Mouse (Mus musculus): ENCODE measurements at regions not wholly inside any gene's neighbourhood (a gene's known extent, or its start where the extent isn't known, plus 50 kb on each side); places are given as distances from the start of the nearest gene placed in this dataset.
"Not testable (repeated sequence)": the region's sequence is repeated elsewhere in the genome, so short reads cannot be mapped to it uniquely, and the experiment has no call there.

GRCm38 (mm10) chr3:59563486-59564006 lies 166.0 kb upstream of the Gm5538 start:
- not testable (repeated sequence) for DNase-seq (ENCODE audit: low read depth, low spot score)

DNA sequence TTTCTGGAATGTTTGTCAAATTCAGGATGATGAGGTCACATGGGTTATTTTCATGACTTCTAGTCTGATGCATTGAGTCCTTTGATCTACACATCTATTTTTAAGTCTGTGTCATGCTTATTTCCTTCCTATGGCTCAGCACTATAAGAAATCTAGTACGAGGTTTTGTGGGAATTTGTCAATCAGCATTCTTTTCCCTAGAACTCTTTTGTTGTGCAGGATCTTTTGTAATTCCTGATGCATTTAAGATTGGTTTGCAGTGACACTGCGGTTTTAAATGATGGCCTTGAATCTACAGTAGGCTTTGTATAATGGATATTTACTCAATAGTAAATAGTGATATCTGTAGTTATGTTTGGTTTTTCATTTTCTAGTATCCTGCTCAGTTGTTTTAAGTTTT lies 187.0 kb upstream of the Gm5538 start:
- DNase-seq (ENCODE audit: low read depth, low spot score): no peak

DNA sequence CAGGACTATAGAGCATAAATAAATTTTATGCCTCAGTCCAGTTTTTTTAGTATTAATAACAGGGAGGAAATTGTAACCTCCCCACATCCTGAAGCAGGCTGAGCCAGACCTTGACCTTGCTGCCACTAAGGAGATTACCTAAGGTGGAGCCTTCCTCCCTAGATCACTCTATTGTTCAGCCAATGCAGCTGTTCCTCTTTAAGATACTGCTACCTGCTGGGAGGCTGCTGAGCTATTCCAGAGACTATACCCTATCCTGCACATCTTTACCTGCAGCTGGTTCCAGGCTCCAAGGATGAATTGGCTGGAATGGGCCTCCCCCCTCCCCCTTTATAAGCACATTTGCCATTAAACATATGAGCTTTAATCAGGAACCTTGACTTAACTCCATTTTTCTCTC lies 189.0 kb upstream of the Gm5538 start:
- not testable (repeated sequence) for DNase-seq (ENCODE audit: low read depth, low spot score)

DNA sequence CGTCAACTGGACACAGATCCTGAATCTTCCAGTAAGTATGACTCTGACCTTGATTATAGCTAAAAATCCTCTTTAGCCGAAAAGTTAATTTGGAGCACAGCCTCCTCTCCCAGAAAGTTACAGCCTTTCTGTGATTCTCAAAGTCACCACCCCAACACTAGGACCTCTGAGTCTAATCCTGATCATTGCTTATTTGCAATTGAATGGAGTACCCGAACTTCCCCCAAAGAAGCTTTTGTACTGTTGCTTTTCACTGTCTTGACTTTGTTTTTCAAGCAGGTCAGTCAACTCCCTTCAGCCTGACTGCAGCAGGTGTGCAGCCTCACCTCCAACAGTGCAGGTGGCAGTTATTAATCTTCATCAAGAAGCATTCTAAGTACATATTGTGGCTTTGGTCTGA lies 189.7 kb upstream of the Gm5538 start:
- not testable (repeated sequence) for DNase-seq (ENCODE audit: low read depth, low spot score)

GRCm38 (mm10) chr3:59531311-59531834 lies 187.2 kb upstream of the Igsf10 start:
- no peak for DNase-seq (ENCODE audit: low read depth, low spot score)

- no peak for DNase-seq (ENCODE audit: low read depth, low spot score)
Observed at GRCm38 (mm10) chr3:59530592-59531310, 186.6 kb upstream of the Igsf10 start.

GRCm38 (mm10) chr3:59520766-59521165 lies 176.6 kb upstream of the Igsf10 start:
- DNase-seq (ENCODE audit: low read depth, low spot score): no peak

DNA sequence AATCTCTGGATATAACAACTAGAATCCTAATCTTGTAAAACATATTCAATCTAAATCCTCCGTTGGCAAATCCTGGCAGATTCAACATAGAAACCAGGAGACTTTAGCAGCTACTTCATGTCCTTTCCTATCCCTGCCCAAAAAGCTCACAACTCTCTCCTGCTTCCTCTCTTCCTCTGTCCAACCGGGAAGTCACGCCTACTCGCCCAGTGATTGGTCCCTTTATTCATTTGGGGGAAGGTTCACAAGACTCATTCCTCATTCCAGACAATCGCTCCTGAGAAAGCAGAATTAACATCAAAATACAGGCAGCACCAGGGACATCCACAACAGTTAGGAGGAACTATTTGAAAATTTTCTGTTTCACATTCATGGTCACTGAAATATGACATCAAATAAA lies 133.9 kb upstream of the Igsf10 start:
- DNase-seq (ENCODE audit: low read depth, low spot score): no peak

GRCm38 (mm10) chr3:59477441-59478061 lies 133.4 kb upstream of the Igsf10 start:
- DNase-seq (ENCODE audit: low read depth, low spot score): no peak

GRCm38 (mm10) chr3:59468956-59469355 lies 124.8 kb upstream of the Igsf10 start:
- DNase-seq (ENCODE audit: low read depth, low spot score): no peak

DNA sequence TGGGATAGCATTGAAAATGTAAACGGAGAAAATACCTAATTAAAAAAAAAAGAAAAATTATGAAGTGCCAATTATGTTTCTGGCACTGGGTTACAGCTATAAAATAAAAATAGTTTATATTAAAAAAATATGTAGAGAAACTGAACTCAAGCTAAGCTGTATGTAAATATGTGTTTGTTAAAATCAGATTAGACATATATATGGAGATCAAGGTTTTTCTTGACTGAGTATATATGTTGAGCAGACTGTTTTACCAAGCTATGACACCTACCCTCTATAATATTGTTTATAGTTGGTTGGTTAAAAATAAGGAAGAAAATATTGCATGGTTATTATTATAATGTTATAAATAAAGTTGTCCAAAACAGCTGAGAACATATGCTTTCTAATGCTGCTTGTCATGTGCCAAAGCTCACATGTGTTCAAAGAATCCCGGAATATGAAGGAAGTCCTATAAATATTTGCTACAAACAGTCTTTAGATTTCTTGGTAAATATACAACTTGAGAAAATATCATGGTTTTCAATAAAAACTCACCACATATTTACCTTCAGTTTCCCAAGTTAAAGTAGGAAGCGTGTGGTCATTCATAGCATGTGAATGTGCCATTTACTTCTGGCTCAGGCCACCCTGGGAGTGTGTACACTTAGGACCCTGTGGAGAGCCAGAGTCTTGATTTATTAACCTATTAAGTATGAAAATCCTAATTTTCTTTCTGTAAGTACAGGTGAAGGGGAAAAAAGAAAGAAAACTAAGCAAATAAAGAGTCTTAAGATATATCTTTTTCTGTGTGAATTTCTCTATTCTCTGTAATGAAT lies 118.4 kb upstream of the Igsf10 start:
- DNase-seq (ENCODE audit: low read depth, low spot score): no peak

- DNase-seq (ENCODE audit: low read depth, low spot score): no peak
Observed at GRCm38 (mm10) chr3:59456938-59457337, 112.7 kb upstream of the Igsf10 start.

DNA sequence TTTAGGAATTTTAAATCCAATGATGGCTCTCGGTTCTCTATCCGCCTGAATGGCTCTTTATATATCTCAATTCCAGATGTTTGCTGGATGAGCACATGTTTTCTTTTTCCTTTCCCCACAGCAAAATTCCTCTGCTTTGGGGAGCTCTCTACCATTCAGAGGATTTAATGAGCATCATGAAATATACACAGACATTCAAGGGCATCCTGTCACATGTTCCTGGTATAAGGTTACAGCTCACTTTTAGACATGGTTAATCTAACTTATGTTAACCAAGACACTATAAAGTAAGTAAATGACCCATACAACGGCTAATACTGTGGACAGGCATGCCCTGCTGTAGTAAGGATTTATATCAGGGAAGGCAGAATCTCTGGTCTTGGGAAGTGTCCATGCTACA lies 106.9 kb upstream of the Igsf10 start:
- no peak for DNase-seq (ENCODE audit: low read depth, low spot score)

GRCm38 (mm10) chr3:59423621-59424020 lies 79.4 kb upstream of the Igsf10 start:
- DNase-seq (ENCODE audit: low read depth, low spot score): no peak

- DNase-seq (ENCODE audit: low read depth, low spot score): no peak
Observed at GRCm38 (mm10) chr3:59409131-59409530, 64.9 kb upstream of the Igsf10 start.

DNA sequence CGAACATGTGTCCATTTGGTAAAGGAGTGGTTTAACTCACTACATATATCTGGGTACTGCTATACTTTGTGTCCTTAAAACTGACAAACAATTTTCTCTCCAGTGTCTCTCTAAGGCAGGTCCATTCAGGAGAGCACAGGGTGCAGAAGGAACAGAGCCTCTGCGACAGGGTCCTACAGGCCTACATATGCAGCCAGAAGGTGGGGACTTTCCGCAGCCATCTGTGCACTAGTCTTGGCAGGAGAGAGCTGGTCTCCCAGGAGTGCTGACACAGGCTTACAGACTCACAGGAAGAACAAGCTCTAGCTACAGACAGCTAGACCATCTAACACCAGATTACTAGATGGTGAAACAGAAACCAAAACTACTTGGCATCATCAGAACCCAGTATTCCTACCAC lies 61.8 kb upstream of the Igsf10 start:
- peak; percentile 1 for DNase-seq (ENCODE audit: low read depth, low spot score)

DNA sequence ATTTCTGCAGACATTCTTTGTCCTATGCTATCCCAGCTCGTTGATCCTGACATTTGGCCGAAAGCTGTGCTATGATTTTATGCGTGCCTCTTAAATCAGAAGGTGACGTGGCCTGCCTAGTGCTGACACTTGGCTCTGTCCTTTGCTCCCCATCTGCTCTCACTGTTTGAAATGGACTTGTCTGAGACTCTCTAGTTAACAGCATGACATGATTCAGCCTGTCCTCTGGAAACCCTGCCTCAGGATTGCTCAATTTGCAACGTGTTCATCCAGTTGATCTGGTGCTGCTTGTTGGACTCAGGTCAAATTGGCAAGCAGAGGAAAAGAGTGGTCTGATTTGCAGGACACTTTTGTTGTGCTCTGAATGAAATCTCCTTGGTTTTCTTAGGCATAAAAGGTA lies 57.7 kb upstream of the Igsf10 start:
- DNase-seq (ENCODE audit: low read depth, low spot score): no peak

- DNase-seq (ENCODE audit: low read depth, low spot score): no peak
Observed at GRCm38 (mm10) chr3:59401425-59401824, 57.2 kb upstream of the Igsf10 start.
